Mouse (Mus musculus) lung, adult 18-20 months (tissue): ENCODE results near the gene Gm28557.
"Not testable (repeated sequence)": the region's sequence is repeated elsewhere in the genome, so short reads cannot be mapped to it uniquely, and the experiment has no call there.

Experiments used
- DNase-seq, 2 experiments: peaks; one replicate each; pipeline ENCODE4 v3.0.0; 2022; ENCODE audit warnings: mixed read lengths in 2 of 2

Gene Gm28557

DNA sequence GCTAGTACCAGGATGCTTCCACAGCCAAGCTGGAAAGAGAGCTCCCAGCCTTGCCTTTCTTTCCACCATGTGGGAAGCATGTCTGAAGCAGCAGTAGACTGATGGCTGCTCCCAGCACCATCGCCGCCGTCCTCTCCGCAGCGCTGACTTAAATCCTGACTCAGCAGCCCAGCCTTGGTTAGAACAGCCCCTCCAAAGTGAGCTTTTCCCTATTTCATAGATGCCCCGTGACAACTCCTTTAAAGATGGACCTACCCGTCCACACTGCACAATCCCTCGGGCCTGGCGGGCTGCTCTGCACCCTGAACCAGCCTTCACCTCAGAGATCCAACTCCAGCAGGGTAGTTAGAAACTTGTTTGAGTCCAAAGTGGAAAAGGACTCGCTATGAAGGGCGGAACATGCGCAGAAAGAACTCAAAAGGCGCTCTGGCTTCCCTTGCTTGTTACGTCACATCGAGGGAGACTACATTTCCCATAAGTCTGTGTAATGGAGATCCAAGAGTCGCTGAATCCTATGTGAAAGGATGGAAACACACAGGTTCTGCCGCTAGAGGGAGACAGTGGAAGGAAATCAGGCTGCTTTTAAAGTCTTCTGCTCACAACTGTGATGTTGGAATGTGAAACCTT, at the start of gene Gm28557:
Gm28557 (minus strand) TSS at position 411 of the 627 bp plus-strand sequence.
- peak; percentile 92 to 96 for DNase-seq

DNA sequence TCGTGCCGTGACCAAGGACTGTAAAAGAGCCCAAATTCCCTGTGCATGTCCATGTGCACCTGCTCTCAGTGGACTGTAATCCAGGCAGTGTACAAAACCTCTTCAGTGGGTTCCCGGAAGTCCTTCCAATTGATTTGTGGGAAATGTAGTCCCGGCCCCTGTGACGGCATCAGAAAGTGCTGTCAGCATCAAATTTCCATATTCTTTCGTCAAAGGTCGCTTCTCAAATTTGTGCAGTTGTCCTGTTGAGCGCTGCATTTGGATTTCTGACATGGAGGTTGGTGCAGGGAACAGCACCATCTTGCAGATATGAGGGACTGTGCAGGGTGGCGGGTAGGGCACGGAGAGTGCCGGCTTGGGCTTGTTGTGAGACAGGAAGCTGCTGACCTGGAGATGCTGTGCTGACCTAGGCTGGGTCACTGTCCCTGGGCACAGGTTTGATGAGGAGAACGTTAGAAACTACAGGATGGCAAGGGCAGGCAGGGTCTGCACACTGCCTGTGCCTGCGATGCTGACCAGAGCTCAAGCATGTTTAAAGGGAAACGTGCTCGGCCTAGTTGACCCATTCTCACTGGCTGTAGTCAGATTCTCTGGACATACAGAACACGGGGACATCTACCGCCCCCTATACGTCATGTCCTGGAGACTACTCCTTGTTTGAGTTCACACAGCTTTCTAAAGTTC, 19.8 kb upstream of the Gm28557 start:
- DNase-seq = peak; percentile 87 to 90

DNA sequence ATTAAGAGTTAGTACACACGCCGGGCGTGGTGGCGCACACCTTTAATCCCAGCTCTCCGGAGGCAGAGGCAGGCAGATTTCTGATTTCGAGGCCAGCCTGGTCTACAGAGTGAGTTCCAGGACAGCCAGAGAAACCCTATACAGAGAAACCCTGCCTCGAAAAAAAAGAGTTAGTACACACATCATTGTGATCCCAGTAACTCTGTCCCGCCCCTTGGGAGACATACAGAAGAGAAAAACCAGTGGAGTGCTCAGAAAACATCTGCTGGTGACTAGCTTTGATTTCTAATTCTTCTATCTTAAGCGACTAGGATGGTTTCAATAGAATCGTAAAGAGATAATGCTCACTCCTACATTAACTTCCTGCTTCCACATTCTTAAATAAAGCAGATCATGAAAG, 19.1 kb upstream of the Gm28557 start:
- not testable (repeated sequence) for DNase-seq

DNA sequence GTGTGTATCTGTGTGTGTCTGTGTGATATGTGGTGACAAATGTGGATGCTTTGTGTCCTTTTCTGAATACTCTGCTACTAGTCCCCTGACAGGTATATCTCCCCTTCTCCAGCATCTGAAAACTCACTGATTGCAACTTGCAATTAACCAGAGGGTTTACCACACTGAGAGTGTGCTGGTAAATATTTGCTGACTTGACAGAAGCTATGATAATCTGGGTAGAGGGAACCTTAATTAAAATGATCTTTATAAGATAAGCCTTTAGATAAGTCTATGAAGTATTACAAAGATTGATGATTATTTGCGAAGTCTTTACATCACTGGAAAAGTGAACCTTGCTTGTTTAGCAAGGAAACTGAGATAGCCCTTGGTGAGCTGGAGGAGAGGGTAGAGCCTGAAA, 16.1 kb upstream of the Gm28557 start:
- DNase-seq = no peak

DNA sequence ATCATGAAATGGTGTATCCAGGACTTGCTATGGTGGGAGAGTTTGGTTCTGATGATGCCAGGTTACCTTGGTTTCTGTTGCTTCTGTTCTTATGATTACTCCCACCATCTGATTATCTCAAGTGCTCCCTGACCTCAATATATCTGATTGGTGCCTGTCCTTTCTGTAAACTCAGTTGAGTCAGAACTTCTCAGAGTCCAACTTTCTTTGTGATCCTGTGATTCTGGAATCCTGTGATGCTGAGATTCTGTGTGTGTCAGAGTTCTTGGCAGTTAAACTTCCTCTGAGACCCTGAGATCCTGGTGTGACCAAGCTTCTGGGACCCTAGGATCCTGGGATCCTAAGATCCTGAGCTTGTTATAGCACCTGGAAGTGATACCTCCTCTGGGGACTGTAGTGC, 13.0 kb upstream of the Gm28557 start, which contains the start of gene Zfp759:
Zfp759 (plus strand) TSS at position 301 of the 400 bp plus-strand sequence.
- not testable (repeated sequence) for DNase-seq

DNA sequence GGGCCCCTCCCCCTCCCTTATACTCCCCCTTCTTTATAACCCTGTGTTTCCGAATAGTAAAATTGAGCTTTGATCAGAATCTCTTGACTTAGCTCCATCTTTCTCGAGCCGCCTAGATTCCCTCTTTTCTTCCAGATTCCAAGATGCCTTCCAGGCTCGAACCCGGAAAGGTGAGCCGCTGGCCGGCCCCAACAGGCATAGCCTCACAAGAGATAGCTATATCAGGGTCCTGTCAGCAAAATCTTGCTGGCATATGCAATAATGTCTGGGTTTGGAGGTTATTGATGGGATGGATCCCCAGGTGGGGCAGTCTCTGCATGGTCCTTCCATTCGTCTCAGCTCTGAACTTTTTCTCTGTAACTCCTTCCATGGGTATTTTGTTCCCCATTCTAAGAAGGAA, 7.8 kb upstream of the Gm28557 start, which contains the start of gene Rslcan18:
Rslcan18 (minus strand) TSS at position 101 of the 400 bp plus-strand sequence.
- DNase-seq = not testable (repeated sequence)

DNA sequence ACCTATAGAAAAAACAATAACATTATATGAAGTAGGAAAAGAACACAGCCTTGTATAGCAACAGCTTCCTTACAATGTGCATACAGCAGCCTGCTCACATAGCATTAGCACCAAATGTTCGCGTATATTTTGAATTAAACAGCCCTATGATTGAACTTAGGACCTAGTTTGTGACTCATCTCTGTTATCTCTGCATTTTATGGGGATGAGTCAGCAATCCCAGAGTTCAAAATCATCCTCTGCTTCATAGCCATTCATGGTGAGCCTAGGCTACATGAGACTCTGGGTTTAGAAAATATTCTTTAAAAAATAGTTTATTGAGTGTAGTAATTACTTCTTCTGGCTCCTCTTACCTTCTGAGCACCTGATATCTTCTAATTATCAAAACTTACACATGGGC, 4.9 kb upstream of the Gm28557 start:
- DNase-seq = no peak

DNA sequence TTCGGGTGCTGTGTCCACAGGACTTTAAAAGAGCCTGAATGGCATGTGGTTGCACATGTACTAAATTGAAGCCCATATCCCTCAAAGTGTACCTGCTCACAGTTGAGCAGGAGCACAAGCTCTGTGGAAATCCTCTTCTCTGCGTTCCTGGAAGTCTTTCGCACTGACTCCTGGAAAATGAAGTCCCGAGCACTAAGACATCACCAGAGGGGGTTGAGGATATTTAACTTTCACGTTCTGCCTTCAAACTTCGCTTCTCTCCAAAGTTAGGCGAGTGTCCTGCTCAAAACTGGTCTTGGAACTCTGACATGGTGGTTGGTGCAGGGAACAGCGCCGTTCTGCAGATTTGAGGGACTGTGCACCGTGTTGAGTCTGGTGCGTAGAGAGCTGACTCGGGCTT, 3.7 kb upstream of the Gm28557 start:
- DNase-seq = peak; percentile 17 to 19

DNA sequence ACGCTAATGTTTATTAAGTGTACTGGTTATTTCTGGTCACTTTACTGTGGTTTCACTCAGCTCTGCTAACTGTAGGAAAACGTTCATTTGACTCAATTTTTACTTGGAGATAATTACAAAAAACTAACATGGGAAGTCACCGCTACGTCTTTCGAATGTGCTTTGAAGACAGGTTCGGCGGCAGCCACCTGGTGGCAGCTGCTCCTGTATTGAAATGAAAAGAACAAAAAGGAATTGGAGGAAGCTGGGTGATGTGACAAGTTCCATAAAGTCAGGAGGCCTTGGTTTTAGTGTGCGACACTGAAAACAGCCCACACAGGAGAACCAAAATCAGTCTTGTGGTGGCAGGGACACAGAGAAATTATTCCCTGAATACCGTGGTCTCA, 410 bp upstream of the Gm28557 start:
- peak in 1 of 2 experiments; percentile 50 for DNase-seq

DNA sequence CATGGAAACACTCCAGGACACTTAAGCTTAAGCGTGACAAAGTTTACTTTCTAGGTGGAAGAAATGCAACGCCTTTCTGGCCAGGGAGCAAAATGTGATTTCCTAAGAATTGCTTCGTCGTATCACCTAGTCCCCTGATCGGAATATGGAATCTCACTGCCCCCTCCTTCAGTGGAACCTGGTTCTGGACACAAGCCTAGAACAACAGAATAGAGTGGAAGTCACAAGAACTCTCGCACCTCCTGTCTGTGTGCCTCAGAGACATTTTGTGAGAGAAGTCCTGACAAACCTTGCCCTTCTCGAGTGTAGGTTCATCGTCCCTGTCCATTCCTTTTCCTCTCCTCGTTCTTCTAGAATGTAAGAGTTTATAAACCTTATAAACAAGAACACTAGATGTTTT, 723 bp downstream of the Gm28557 start:
- no peak for DNase-seq

DNA sequence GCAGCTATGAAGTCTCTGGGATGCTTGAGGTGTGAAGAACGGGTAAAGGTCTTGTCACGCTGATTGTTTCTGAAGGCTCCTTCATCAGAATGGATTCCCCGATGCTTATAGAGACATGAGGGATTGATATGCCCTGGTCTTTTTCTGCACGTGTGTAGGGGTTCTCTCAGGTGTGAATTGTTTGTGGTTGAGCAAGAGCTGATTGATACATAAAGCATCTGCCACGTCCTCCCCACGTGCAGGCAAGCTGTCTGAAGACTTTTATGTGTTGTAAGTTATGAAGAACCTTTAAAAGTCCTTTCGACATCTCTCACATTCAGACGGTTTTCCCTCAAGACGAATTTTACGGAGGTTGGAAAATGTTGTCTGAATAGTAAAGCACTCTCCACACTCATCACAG, 10.5 kb downstream of the Gm28557 start, which contains the start of gene Zfp708:
Zfp708 (minus strand) TSS at position 101 of the 400 bp plus-strand sequence.
- DNase-seq = no peak

DNA sequence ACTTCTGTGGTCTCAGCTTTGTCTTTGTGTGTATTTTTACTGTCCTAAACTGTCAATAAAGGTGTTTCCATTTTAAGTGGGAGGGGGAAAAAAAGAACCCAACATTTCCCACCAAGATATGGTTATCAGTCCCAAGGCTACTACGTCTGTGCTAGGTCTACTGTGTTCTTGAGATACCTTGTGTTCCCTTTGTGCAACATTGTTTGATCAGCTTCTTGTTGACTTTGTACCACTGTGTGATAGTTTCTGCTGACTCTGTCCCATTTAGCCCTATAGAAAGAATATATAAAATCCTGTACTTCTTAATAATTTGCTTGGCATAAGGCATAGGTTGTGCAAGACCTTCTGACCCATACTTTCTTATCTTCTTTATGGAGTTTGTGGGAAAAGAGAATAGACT, 18.2 kb downstream of the Gm28557 start:
- DNase-seq = no peak

DNA sequence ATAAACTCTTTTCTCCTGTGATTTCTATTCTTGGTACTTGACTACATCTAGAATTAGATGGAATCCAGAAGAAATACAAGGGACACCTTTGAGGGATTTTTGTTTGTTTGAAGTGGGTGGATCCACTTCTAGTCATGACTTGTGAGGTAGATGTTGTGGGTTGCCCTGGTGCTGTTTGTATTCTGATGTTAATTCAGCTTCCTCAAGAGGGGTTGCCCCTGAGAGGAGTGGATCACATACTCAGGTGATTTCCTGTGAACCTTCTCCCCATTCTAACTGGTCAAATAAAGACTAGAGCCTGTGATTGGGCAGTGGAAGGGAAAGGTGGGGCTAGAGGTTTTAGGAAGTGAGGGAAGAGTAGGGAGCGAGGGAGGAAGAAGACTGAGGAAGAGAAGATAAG, 26.5 kb downstream of the Gm28557 start:
- DNase-seq = peak in 1 of 2 experiments; percentile 41

DNA sequence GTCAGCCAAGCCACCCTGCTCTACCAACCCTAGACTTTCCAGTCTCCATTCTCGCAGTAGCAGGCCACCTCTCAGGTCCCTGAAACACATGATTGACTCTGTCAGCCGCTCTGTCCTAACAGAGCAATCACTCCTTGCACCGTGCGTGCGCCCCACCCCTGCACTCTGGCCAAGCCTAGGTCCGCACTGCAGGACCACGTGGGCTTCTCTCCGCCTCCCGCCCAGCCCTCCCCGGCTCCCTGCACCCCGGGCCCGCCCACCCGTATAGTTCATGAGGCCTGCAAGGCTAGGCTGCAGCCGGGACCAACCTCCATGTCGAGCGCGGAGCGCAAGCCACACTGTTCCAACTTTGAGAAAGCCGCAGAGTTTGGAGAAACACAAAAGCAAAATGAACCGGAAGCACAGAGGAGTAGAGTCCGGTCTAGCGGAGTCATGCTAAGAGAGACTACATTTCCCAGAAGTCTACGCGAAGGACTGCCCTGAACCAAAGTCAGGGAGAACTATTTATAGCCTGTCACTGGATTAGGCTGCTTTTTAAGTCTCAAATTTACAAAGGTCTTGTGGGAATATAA, 27.2 kb downstream of the Gm28557 start:
- peak; percentile 83 to 86 for DNase-seq

DNA sequence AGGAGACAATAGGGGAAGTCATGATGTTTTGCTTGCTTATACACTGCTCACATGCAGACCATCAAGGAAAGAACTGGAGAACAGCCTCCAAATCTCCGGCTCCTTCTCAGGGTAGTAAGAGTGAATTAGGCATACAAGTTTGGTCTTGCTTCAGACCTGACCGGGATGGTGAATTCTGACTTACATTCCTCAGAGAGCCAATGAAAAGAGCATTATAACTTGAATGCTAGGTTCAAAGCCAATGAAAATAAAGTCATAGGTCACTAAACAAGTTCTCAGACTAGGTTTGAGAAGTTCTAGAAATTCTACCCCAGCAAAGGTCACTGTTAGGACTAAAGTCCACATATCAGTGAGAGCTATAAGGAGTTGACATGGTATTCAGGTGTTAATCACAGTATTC, 31.2 kb downstream of the Gm28557 start:
- DNase-seq = no peak

DNA sequence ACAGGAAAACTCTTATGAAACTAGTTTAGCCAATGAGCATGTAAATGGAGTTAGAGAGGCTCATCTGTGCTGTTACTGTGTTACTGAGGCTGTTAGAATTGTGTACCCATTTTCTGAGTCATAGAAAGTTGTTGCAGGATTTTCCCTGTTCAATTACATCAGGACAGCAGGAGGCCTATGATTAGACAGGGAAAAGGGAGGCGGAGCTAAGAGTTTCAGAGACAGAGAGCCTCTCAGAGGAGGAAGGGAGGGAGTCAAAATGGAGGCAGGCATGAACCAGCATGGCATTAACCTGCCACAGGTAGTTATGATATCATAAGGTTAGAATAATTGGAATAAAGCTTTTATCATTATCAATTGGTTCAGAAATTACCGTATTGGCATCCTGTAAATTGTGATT, 35.6 kb downstream of the Gm28557 start:
- no peak for DNase-seq

DNA sequence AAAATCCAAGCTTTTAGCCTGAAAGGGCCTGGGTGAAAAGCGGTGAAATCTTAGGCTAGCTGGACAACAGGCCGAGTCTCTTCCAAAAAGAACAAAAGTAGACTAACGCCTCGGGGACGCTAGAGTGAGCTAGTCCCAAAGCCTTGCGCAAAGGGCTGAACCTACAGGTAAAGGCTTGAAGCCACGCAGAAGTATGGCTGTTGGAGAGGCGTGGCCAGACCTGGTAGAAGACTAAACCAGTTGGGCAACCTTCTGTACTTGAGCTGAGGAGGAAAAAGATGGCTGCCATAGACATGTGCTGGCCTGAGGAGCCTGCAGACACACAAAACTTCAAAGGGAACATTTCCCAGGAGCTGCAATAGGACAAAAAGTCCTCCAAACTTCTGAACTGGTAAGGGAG, 43.0 kb downstream of the Gm28557 start:
- DNase-seq = no peak

DNA sequence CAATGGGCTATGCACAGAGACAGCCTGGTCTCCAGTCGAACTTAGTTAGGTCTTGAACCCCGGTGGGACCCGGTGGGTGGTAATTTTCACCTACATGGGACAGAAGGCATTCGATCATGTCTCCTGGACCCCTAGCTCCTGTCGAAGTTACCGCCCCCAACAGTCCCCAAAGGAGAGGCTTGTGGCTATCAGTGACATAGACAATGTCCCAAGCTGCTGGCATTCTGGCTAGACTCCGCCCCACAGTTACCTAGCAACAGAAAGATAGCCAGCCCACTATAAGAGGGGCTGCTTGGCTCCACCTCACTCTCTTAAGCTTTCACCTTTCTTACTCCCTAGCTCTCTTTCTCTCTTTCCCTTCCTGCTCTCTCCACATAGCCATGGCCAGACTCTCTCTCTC, 46.0 kb downstream of the Gm28557 start:
- no peak for DNase-seq

DNA sequence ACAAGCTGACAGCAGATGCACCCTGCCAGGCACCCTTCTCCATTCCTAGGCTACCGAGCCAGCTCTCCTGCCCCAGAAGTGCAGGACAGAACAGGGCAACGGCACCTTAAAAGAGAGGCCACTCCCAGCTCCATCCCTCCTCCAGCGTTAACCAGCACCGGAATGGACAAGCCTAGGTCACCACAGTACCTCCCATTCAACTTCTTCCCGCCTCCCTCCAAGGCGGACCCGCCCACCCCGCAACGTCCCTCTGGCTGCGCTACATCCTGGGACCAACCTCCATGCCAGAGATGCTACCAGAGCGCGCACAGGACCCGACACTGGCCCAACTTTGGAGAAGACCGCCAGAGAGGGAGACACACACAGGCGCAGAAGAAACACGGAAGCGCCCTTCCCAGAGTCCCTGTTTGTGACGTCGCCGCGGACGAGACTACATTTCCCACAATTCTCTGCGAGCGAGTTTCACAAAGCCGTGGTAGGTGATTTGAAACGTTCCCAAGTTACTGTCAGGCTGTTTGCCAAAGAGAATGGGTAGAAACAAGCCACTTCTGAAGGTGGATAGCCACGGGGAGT, 47.5 kb downstream of the Gm28557 start, which contains the start of gene Zfp712:
Zfp712 (minus strand) TSS at position 385 of the 573 bp plus-strand sequence.
- DNase-seq = peak; percentile 94 to 96

DNA sequence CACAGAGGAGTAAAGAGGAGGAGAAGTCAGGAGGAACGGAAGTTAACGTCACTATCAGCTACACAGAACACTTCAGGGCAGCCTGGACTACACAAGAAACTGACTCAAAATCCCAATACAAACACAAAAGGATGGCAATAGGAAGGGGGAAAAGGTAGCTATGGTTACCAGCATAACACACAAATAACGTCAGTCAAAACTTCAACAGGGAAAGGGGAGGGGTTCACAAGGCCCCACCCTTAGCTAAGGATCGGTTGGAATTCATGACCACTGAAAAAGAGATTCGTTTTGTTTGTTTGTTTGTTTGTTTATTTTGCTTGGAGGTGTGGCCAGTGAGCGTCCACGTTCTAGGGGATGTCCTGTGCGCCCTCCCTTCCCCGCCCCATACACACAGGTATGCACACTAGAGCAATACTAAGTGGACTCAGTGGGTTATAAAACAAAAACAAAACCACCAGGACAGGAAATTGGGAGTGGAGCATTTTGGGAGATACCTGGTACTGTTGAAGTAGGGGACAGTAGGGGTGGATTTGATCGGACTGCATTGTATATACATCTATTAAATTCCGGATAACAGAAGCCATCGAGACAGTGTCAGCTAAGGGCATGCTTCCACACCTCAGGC, 48.1 kb downstream of the Gm28557 start:
- DNase-seq = peak in 1 of 2 experiments; percentile 21
